Mouse (Mus musculus) WW6 (cell line): Measurements from ENCODE around the gene Fmo1.

Experiments used
- DNase-seq: peaks from one replicate; pipeline ENCODE4 v3.0.0-alpha.2; 2013; ENCODE audit warnings: low read depth, low spot score

Gene Fmo1

DNA sequence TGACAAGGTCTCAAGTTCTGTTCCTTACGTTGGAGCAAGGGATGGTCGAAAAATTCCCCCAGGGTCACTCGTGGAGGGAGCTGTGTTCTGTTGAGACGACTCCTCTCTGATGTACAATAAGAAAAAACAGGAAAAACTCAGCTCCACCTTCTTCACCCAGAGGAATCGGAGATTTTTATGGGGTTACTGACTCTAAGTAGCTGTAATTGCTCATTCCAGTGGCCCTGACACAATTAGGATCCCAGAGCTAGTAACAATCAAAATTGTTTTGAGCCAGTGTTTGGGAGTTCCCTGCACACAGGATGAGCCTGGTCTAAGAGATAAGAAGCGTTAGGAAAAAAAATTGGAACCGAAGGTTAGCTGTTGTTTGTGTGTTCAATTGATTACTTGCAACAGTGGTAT lies at the start of gene Fmo1:
Gene Fmo1, minus strand, starts transcription at position 331 of the 402 bp plus-strand sequence.
- DNase-seq = no peak

GRCm38 (mm10) chr1:162914932-162915556 lies 48.6 kb upstream of the Fmo1 start:
- no peak for DNase-seq

- no peak for DNase-seq
Measured at GRCm38 (mm10) chr1:162912085-162912484, 45.7 kb upstream of the Fmo1 start.

GRCm38 (mm10) chr1:162901879-162902278 lies 35.5 kb upstream of the Fmo1 start:
- DNase-seq = no peak

DNA sequence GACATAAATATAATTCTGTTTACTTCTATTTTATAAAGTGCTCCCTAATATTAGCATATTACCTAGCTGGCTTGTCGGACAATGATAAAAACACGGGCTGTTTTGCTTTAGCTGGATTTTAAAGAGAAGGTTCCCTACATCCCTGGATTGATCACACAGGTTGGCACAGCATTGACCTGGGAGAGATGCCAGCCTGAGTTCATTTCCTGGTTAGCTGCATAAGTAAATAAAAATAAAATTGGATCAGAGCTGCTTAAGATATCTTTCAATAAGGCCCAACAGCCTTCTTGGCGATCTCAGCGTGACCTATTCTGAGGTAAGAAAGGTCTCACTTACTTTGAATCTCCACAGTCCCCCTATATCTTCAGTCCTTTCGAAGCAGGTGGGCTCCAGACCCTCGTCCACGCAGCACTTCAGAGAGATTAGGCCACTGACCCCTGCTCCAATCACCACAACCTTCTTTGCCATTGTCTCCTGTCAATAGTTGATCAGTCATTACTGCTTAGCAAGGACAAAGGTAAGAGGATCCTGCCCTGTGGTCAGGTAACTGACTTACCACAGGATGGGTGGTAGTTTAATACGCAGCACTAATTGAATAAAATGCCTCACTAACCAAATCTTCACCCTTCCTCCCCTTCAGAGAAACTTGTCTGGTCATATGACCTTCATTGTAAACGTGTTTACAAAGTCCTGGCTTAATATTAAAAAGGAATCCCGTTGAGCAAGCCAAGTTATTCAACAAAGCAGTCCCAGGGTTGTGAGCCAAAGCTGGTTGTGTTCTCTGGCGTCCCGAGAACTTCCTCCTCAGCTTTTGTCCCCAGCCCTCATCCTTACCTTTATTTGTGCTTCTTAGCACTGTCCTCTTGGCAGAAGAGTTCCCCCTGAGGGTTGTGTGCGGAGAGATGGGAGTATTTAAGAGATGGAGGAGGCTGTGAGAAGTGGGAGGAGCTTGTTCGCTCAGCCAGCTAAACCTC lies 31.7 kb upstream of the Fmo1 start, which contains the start of gene Fmo2:
Gene Fmo2, minus strand, starts transcription at position 889 of the 974 bp plus-strand sequence.
- no peak for DNase-seq

- DNase-seq = no peak
Measured at GRCm38 (mm10) chr1:162895900-162896299, 29.5 kb upstream of the Fmo1 start.

DNA sequence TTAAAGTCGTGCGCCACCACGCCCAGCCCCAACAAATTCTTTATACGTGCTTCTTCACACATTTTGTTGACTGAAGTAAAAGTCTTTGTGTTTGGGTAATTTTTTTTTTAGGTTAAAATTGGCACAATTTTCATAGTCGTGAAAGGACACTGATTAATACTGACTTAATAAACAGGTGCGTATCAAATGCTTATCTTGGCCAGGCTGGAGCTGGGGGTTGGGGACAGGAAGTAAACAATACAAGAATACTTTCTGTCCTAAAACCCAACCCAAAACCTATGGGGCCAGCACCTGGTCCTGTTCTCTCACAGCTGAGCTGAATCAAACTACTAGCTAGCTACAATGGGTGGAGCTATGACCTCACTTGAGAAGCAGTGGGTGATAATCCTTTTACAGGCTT lies 26.6 kb upstream of the Fmo1 start:
- DNase-seq = no peak

DNA sequence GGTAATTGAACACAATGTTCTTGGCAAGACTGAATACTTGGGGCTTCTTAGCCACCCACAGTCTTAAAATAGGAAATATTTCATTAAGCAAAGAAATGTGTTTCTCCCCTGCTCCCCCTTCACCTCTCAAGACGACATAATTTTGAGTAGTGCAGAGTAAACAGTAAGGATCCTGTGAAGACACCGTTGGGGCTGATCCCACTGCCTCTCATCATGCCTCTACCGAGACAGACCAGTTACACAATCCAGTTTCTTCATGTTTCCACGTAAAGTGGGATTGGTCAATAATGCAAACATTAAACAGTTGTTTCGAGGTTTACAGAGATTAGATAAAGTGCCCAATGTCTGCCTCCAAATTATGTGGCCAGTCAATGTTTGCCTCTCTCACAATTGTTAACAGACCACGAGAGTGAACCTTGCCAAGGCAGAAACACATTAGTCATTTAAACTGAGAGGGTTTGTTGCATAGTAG lies 25.6 kb upstream of the Fmo1 start:
- DNase-seq = no peak

GRCm38 (mm10) chr1:162888646-162889045 lies 22.2 kb upstream of the Fmo1 start:
- DNase-seq = no peak

GRCm38 (mm10) chr1:162887644-162888043 lies 21.2 kb upstream of the Fmo1 start:
- DNase-seq = no peak

DNA sequence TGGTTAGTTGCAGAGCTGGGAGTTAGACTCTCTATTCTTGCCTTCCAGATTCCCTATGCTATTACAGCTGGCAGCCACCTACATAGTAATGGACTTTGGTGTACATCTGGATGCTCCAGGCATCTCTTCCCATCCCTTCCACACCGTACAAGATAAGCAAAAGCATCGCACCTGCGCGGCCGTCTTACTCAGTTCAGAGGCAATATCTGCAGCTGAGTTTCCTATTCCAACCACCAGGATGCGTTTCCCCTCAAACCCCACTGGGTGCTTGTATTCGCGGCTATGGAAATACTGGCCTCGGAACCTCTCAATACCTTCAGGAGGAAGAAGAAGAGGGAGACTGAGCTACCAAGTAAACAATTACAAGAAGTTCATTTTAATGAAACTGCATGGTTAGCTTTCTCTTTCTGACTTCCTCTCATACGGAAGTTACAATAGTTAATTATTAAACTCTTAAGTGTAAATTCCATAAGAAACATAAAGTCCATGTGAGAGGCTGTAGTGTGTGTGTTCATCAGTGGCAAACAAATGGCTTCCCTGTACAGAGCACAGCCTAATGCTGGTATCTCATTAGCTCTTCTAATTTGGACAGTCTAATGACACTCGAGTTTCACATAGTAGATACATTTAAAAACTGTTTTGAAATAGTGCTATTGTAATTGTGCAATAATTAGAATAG lies 19.9 kb upstream of the Fmo1 start:
- DNase-seq = no peak

GRCm38 (mm10) chr1:162882681-162883080 lies 16.3 kb upstream of the Fmo1 start:
- no peak for DNase-seq

- DNase-seq = no peak
Measured at GRCm38 (mm10) chr1:162879595-162880369, 13.4 kb upstream of the Fmo1 start.

GRCm38 (mm10) chr1:162875091-162875490 lies 8.7 kb upstream of the Fmo1 start:
- DNase-seq = no peak

DNA sequence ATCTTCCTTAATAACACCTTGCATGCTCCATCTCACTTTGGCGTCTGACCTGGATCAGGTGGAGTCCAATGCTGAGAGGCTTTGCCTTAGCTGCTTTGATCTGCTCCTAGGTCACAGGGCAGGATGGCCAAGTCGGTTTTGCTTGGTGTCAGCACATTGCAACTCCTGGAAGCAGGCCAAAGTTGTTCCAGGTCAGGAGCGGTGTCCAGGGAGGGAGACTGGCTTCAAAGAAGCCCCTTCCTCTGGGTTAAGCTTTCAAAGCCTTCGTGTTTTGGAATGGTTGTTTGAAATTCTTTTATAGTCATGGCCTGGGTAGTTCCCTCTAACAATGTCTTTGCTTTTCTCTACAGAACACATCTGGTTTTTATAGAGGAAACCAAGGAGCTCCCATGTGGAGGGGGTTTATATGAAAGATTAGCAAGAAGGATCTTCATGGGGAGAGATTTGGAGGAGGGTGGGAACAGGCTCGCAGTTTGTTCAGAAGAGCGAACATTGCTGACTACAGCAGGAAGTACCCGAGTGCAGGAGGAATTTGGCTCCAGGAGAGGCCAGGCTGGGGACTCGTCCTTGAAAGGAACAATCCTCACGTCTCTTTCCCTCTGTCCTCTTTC lies 5.4 kb upstream of the Fmo1 start:
- no peak for DNase-seq

DNA sequence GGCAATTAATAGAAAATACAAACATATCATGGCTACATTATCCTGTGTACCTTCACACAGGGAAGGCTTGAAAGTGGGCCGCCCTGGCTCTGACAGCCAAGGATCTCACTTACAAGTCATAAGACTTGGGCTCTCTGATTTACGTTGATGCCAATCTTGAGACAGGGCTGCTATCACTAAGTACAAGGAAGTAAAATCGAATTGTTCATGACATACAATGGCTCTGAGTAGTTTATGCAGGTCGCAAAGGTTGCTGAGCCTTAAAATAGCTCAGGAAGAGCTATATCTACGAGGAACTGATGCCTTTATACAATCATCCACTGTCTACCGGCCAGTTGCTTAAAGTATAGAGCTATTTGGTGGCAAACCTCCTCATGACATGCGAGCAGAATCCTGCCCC lies 4.6 kb upstream of the Fmo1 start:
- no peak for DNase-seq

- no peak for DNase-seq
Measured at GRCm38 (mm10) chr1:162867396-162867795, 986 bp upstream of the Fmo1 start.

DNA sequence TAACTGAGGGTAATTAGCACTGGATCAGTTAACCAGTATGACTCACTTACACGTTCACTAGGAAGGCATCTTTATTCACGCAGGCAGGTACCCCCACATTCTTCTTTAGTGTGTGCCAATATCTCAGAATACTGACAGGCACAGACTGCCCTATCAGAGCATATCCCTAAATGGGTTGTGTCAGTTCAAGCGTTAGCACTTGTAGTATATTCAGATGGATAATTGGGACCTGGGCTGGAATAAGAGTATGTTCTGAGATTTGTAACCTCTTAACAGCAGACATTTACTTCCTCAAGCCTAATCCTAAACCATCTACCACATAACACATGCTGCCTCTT lies 948 bp downstream of the Fmo1 start:
- no peak for DNase-seq

GRCm38 (mm10) chr1:162864816-162865492 lies 1.5 kb downstream of the Fmo1 start:
- DNase-seq = no peak

- no peak for DNase-seq
Measured at GRCm38 (mm10) chr1:162864279-162864678, 2.1 kb downstream of the Fmo1 start.
